Mouse (Mus musculus) megakaryocyte, embryonic 14.5 days (primary cell): ENCODE results near the gene Slit2. TPM values are rescaled to one million over a fixed set of nuclear protein-coding genes. Genes with fewer than 3 reads are reported as not detected.

Experiments
- H3K27me3 ChIP-seq: replicated peaks from 2 replicates; pipeline ENCODE3; 2012; ENCODE audit warnings: inconsistent platforms
- H3K36me3 ChIP-seq: replicated peaks from 2 replicates; pipeline ENCODE3; 2012; ENCODE audit warnings: low read length, inconsistent platforms, mixed read lengths
- H3K4me1 ChIP-seq: 2 replicates; pipeline ENCODE4 v1.6.1; 2012; ENCODE audit warnings: inconsistent platforms
- H3K4me3 ChIP-seq: replicated peaks from 2 replicates; pipeline ENCODE3; 2012; ENCODE audit warnings: moderate library complexity, mild to moderate bottlenecking, inconsistent platforms
- H3K9me3 ChIP-seq: 2 replicates; pipeline ENCODE4 v1.6.1; 2012; ENCODE audit warnings: inconsistent platforms
- FLI1 ChIP-seq: IDR thresholded peaks from 2 replicates; pipeline ENCODE4 v1.6.1; 2012; ENCODE audit warnings: low read length, inconsistent platforms, mixed read lengths
- GATA1 ChIP-seq: IDR thresholded peaks from 3 replicates; pipeline ENCODE4 v1.6.1; 2012; ENCODE audit warnings: mixed read lengths, low read length, inconsistent platforms, borderline replicate concordance
- polyA plus RNA-seq: library from polyadenylated mRNA; stranded (reverse); fragments of >175 nt; gene quantifications from 2 replicates; pipeline ENCODE4 v1.2.3, GENCODE M21; 2012; ENCODE audit warnings: low replicate concordance; ENCODE audit not compliant: insufficient read depth

Gene Slit2
- polyA plus RNA-seq, 1 experiment, result 0.02 TPM

DNA sequence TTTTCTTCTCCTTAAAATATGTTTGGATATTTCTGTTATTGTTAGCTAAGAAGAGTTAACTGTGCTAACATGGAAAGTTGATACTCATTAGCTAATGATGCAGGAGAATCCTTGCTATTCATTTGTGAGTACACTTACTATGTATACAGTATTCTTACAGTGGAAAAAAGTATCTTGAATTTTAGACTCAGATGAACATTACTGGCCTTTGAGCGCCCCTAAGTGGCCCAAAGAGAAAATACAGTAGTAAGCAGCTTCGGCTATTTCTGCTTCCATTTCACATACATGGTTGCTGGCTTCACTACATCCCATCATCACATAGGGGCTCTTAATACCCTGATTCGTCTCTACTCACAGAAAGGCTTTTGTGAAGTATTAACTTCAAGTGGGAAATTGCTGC is 153.6 kb downstream of the Slit2 start:
- no peak for TF ChIP-seq GATA1
- TF ChIP-seq FLI1, result no peak
- H3K4me1 ChIP-seq, result peaks cover 4% of the 10 kb centered on the region; the same call in 1 of the 2 replicates
- H3K4me3 ChIP-seq, result peak overlapping the region; percentile 51
- no peaks in the 10 kb centered on the region for H3K36me3 ChIP-seq
- H3K9me3 ChIP-seq, result no peaks in the 10 kb centered on the region
- no peaks in the 10 kb centered on the region for H3K27me3 ChIP-seq

DNA sequence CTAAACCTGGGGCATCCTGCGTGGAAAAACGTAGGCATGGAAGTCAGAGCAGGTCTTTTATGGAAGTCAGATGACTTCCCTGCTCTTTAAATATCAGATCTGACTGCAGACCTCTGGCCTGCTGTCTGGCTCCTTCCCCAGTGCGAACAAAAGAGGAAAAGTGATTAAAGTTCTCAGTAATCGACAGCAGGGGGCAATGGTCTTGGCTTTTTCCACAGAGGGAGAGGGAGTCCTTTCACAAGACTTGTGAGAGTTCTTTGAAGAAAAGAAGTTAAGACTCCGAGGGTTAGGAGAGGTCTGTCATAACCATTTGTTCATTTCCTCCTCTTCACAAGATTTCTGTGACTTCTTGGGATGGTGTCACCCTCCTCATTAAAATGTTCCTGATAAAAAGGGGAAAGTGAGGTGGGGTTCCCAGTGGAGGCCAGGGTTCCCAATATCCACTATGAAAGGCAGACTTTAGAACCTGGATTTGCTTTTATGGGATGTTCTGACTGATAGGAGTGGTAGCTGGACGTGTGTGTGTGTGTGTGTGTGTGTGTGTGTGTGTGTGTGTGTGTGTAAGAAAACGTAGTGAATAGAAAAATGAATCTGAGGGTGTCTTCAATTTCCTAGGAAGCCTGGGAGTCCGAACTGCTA is 156.0 kb downstream of the Slit2 start:
- H3K4me1 ChIP-seq, result peaks cover 4% of the 10 kb centered on the region; the same call in 1 of the 2 replicates
- no peaks in the 10 kb centered on the region for H3K27me3 ChIP-seq
- no peaks in the 10 kb centered on the region for H3K9me3 ChIP-seq
- H3K36me3 ChIP-seq, result no peaks in the 10 kb centered on the region
- H3K4me3 ChIP-seq, result no peak overlapping the region
- TF ChIP-seq GATA1 (no peak), FLI1 (no peak)

DNA sequence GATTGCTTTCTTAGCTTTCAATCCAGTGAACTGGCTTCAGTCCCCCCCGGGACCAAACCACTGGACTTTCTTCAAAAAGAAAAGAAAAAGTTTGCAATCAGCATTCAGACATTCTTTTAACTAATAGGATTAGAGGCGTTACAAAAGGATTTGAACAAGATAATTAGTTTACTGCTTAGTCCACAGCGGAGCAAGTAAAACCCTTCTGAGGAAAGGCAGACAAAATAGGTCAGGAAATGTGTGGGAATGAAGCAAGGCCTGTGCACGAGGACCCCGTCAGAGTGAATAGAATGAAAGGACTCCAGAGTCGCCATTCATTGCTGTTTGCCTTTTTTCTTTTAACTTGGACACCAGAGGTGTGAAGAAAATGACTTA is 156.5 kb downstream of the Slit2 start:
- Histone ChIP-seq H3K4me1 (peaks cover 4% of the 10 kb centered on the region; the same call in 1 of the 2 replicates), H3K4me3 (no peak overlapping the region), H3K36me3 (no peaks in the 10 kb centered on the region), H3K27me3 (no peaks in the 10 kb centered on the region), H3K9me3 (no peaks in the 10 kb centered on the region)
- no peak for TF ChIP-seq FLI1

DNA sequence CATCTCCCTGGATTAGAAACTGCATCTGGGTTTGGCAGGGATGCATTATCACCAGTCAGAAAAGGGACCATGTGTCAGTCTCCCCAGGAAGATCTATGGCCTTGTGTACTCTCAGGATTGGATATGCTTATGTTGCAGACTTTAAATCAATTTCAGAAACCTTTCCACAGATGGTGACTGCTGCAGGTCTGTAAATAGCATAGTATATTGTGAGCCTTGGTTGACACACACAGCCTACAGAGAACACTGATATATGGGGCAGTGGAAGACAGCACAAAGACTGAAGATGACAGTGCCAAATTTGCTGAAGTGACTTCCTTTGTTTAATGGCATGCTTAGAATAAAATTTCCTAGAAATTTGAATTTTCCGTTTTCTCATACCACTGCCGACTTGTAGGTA is 163.1 kb downstream of the Slit2 start:
- TF ChIP-seq FLI1, result no peak
- no peak for TF ChIP-seq GATA1
- H3K4me1 ChIP-seq, result no peaks in the 10 kb centered on the region
- H3K36me3 ChIP-seq, result no peaks in the 10 kb centered on the region
- no peak overlapping the region for H3K4me3 ChIP-seq
- no peaks in the 10 kb centered on the region for H3K9me3 ChIP-seq
- H3K27me3 ChIP-seq, result no peaks in the 10 kb centered on the region

DNA sequence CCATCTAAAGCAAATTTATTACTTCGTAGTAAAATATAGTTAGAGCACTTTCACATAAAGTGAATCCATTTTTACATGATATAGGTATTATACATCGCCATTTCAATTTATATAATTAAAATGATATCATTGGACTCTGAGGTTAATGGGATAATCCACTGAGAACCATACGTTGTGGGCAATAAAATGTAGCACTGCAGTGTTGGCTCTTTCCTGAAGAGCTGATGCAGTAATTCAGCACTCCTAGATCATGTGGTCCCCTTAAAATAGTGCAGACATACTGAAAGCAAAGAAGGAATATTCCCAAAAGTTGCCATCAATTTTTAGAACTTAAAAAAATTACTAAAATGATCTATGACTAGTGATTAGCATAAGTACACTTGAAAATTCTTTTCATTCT is 177.9 kb downstream of the Slit2 start:
- Histone ChIP-seq H3K27me3 (no peaks in the 10 kb centered on the region), H3K4me3 (no peak overlapping the region), H3K9me3 (peaks cover 3% of the 10 kb centered on the region; the same call in 1 of the 2 replicates), H3K4me1 (no peaks in the 10 kb centered on the region), H3K36me3 (no peaks in the 10 kb centered on the region)
- TF ChIP-seq FLI1, result no peak
- TF ChIP-seq GATA1, result no peak

DNA sequence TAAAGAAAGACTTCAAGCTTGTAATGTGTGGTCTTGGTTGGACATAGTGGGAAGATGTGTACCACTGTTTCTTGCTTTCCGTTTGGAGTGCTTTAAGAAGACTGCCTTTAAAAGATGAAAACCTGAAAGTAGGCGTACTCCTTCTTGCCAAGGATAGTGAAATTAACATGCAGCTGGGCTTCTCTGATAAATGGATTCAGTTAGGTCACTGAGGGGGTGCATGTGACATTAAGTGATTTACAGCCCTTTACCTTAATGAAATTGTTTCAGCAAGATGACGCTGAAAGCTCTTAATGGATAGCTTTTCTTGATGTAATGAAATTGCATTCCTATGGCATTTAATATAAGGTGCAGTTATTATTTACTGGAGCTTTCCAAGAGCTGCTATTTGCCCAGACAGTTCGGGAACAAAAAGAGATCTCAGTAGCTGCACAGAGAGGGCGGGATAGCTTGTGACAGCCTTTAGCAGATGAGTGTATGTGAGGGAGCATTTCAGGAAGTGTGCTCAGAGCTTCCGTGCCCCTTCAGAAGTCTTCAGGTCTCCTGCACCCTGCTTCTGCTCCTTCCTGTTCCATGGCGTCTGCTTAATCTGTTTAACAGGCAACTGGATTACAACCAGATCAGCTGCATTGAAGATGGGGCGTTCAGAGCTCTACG is 198.8 kb downstream of the Slit2 start:
- Histone ChIP-seq H3K36me3 (no peaks in the 10 kb centered on the region), H3K27me3 (no peaks in the 10 kb centered on the region), H3K4me1 (0 out of 2 replicates have a peak, but pooled peaks cover 4% of the 10 kb centered on the region), H3K9me3 (no peaks in the 10 kb centered on the region), H3K4me3 (no peak overlapping the region)
- no peak for TF ChIP-seq GATA1
- TF ChIP-seq FLI1, result no peak

DNA sequence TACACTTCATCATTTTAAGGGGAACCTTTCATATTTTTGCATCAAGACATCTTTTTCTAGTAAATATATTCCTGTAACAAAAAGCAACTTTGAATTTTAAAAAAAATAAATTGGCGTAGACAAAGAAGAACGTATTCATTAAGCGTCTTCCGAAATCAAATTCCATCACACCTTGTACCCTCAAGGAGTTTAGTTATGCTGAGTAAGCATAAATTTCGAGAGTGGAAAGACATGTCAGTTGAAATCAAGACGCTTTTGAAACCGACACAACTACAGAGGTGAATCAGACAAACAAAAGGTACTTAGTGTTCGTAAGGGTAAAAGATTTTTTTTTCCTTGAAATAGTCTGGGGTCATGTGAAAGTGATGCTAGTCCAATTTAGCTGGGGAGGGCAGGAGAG is 201.4 kb downstream of the Slit2 start:
- no peaks in the 10 kb centered on the region for H3K27me3 ChIP-seq
- no peaks in the 10 kb centered on the region for H3K9me3 ChIP-seq
- H3K4me1 ChIP-seq, result 0 out of 2 replicates have a peak, but pooled peaks cover 4% of the 10 kb centered on the region
- TF ChIP-seq FLI1 (no peak), GATA1 (no peak)
- no peak overlapping the region for H3K4me3 ChIP-seq
- no peaks in the 10 kb centered on the region for H3K36me3 ChIP-seq

DNA sequence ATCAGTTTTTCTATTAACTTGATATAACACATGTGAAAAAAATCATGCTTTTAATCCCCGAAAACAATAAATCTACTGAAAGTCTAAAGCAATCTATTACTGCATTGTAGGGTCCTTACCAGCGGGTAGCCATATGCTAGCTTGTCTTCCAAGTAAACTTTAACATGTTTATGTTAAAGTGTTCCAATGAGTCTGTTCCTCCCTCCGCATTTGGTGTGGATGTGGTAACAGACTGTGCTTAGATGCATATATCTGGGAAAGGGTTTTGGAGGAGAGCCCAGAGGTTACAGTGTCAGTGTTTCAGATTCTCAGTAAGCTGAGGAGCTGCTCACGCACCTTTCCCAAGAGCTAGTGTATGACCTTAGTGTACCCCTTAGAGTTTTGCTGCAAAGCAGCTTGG is 204.9 kb downstream of the Slit2 start:
- Histone ChIP-seq H3K9me3 (no peaks in the 10 kb centered on the region), H3K27me3 (no peaks in the 10 kb centered on the region), H3K36me3 (no peaks in the 10 kb centered on the region), H3K4me1 (no peaks in the 10 kb centered on the region), H3K4me3 (no peak overlapping the region)
- TF ChIP-seq GATA1 (no peak), FLI1 (no peak)

DNA sequence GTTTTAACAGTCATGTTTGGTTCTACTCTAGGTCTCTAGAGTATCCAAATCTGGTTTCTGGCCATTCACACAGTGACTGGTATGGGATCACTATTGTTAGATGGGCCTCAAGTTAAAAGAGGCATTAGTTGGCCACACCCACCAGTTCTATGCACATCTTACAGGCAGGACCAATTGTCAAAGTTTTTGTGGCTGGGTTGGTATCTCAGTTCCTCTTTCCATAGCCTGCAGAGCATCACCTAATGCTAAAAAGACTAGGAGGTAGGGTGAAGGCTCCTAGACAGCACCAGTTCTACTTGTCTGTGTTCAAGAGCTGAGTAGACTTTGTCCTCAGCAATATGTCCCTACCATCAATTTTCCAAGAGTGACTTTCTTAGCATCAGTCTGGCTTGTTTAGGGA is 216.4 kb downstream of the Slit2 start:
- TF ChIP-seq GATA1 (no peak), FLI1 (no peak)
- Histone ChIP-seq H3K9me3 (no peaks in the 10 kb centered on the region), H3K4me3 (no peak overlapping the region), H3K4me1 (no peaks in the 10 kb centered on the region), H3K27me3 (no peaks in the 10 kb centered on the region), H3K36me3 (no peaks in the 10 kb centered on the region)

DNA sequence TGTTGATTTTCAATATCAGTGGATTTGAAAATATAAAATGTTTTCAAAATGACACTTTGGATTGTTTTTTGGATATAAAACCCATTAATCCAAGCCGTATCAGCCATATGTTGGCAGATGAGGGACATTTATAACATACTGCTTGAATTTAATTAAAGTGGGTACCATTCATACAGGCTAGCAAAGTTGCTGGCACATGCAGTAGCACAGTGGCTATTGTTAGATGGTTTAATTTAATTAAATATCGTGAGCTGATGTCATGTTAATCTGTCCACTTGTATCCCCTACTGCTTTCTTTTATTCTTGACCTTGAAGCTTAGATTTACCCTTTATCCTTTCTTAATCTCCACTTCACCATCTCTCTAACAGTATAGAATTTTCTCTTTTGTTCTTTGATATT is 232.3 kb downstream of the Slit2 start:
- Histone ChIP-seq H3K27me3 (no peaks in the 10 kb centered on the region), H3K4me3 (no peak overlapping the region), H3K36me3 (no peaks in the 10 kb centered on the region), H3K9me3 (no peaks in the 10 kb centered on the region), H3K4me1 (no peaks in the 10 kb centered on the region)
- no peak for TF ChIP-seq GATA1
- no peak for TF ChIP-seq FLI1
